Mouse (Mus musculus) frontal cortex, postnatal 36 days (tissue): Measurements from ENCODE around the gene Car5a.

ENCODE experiments used
- DNase-seq, 2 experiments: peaks; one replicate each; pipeline ENCODE4 v3.0.0; 2022; ENCODE audit warnings: low spot score in 2 of 2

Gene Car5a

DNA sequence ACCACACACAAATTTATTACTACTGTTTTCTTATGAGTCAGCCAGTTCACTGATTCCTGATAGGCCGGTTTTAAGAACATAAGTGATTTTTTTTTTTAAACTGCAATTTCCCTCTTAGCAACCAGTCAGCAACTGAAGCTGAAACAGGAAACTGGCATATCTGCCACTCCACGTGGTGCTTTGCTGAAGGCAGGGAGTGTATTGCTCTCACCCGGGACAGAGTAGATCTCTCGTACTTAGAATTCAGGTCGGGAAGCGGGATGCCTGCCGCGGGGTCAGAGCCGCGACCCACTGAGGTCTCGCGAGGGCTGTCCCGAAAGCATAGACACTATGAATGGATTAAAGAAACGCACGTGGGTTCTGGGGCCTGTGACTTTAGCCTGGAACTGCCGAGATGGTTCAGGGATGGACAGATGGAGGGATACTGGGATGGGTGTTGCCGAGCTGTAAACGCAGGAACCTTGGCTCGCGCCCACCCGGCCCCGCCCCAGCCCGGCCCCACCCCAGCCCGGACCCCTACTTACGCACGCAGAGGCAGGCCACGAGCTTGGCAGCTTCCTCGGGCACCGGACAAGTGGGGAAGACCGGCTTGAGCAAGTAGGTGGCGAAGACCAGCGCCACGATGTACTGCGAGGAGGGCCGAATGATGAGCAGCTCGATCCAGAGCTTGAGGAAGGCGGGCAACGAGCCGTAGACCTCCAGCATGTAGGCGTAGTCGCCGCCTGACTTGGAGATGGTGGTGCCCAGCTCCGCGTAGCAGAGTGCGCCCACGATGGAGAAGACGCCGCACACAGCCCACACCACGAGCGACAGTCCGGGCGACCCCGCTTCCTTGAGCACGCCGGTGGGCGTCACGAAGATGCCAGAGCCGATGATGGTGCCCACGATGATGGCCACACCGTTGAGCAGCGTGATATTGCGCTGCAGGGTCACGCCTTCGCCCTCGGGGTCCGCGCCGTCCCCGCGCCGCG lies 37.9 kb downstream of the Car5a start:
- peak in 1 of 2 experiments; percentile 42 for DNase-seq

DNA sequence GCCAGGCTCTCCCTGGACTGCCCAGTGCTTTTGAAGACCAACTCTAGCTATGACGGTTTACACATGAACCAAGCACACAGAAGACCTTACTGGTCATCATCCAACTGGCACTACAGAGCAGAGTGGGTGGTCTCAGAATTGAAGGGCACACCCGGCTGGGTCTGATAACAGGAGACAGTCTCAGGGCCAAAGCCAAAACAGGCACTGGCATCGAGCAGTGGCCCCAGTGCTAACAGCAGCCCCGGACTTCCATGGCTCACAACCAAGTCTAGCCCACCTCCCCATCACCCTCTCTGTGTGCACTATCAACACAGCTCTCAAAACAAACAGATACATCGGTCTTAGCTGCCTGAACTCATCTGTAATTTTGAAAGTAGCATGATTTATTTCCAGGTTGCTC lies 38.8 kb downstream of the Car5a start:
- no peak for DNase-seq

DNA sequence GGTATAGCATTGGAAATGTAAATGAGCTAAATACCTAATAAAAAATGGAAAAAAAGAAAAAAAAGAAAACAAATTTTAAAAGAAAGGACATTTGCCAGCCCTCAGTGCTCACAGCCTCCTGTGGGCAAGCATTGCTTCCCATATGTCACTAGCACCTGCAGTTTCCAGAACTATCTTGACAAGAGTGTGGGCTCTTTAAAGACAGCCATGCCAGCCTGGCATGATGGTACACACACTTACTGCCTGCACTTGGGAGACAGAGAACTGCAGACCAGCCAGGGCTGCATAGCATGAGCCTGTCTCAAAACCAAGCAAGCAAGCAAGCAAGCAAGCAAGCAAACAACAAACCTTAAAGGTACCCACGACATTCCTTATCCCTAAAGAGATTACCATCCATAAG lies 39.3 kb downstream of the Car5a start:
- no peak for DNase-seq

DNA sequence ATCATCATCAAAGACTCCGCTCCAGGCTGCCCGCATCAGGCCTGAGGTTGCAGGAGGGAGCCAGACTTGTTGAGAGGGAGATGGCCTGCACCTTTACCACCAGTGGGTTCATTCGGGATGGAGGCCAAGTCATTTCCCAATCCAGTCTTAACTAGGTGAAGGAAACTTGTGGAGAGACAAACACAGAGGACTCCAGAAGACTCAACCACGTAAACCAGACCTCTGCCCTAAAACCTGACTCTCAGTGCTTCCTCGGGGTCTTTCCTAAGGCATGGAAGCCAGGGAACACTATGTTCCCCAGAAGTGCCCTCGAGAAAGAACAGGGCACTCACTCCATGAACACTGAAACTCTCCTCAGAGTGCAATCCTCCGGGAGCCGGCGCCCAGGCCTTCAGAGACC lies 39.7 kb downstream of the Car5a start:
- no peak for DNase-seq

DNA sequence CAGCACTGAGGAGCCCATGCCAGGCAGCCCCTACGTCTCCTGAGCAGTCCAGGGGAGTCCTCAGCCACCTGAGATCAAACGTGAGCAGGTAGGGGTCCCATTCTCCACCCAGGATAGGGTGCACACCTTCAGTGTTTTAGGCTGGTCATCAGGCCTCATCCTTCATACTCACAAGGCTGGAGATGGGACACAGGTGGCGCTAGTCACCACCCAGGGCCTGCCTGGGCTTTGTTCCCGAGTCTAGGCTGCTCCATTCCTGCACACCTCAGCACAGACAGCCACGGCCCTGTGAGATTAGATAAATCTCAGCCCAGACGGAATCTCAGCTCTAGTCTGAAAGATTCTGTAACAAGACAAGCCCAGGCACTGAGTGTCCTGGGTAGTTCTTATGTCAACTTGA lies 40.7 kb downstream of the Car5a start:
- DNase-seq = no peak

DNA sequence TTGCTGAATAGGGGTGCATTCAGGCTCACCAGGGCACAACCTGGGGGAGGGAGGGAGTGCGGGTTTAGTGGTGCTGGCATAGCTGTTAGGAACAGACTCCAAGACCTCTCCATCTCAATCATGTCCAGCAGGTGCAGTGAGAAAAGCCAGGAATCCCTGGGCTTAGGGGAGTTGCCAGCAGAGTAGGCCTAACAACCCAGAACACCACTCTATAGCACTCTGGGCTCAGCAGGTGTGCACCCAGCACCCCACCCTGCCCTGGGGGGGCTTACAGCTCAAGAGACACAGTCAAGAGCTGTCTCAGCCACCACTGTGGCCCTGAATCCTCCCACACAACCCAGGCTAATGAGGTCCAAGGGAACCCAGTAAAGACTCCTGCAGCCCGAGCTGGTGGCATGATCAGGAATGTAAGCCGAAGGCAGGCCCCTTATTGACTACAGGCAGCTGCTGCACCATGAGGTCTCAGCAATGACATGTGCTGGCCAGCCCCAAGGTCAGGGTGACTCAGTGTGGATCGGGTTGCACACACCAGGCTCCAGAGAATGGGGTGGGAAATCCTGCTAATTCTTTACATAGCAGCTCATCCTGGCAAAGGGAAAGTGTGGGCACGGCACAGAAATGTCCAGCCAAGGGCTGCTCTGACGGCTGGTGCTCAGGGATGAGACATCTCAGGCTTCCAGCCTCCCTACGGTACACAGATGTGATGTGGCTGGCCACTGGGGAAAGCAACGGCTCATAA lies 43.0 kb downstream of the Car5a start:
- DNase-seq = no peak

DNA sequence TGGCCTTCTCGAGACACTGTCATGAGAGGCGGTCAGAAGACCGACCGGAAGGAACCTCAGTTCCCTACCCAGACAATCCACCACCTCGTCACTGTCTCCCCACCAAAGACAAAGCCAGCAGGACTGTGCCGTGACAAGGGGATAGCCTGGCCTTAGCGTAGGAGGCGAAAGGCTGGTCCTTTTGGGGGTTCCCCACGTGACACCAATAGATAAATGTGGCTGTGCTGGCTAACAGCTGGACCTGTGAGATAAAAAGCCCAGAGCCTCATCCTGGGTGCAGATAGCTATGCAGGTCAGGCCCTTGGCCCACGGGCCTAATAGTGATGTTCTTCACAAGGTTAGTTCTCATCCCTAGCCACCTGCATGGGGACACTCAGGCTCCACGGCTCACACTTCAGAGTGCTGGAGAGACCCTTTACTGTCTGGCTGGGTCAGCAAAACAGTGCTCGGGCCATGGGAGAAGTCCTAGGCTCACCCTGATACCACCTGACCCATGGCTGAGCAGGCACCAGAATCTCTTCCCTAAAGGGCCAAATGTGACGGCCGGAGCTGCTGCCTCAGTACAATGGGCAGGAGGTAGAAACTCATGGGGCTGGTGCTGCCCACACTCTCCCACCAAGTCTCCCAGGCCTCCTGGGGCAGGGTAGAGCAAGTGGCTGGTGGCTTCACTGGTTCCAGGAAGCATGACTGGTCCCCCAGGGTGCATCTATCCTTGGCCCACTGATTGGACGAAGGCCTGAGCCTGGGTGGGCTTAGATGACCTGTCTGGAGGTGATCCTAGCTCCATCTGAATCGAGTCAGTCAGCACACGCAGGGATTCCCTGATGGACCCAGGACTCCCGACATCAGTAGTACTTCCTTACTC lies 45.3 kb downstream of the Car5a start:
- no peak for DNase-seq

DNA sequence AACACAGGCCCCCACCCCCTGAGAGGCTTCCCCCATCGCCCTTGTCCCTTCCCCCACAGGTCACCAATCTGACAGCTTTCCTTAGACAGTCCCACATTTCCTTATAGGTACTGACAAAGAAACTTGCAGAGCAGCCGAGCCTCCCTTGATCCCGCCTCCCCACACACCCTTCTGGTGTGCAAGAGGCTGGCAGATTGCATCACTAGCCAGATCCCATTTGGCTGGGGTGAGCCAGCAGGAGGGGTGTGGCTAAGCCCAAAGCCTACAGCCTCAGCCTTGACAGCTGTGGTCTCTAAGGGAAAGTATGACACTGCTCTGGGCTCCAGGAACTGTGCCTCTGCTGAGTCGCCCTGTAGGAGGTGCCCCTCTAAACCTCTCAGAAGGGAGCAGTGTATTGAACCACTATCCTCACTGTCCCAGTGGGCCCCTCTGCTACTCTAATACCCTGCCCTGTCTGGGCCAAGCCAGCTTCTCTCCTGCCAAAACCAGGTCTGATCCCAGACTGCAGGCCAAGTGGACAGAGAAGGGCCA lies 46.2 kb downstream of the Car5a start:
- DNase-seq = peak; percentile 79 to 81

DNA sequence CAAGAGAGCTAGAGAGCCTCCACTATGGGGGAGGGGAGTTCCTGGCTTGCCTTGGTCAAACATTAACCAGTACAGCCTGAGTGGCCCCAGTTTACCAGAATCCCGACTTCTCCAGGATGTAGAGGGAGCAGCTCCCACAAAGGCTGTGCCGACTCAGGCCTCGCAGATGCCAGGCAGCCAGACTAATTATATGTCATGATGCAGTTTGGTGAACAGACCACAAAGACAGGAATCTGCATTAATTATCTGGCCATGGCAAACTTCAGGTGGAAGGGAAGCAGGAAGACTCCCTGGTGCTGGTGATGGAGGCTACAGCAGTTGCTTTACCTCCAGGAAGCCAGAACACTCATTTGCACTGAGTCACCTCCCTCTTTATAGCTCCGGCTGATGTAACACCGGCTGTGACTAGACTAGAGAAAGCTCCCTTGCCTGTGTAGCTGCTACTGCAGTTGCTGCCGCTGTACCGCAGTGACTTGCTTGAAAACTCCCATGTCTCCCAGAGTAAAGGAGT lies 46.8 kb downstream of the Car5a start:
- DNase-seq = peak; percentile 62 to 73

DNA sequence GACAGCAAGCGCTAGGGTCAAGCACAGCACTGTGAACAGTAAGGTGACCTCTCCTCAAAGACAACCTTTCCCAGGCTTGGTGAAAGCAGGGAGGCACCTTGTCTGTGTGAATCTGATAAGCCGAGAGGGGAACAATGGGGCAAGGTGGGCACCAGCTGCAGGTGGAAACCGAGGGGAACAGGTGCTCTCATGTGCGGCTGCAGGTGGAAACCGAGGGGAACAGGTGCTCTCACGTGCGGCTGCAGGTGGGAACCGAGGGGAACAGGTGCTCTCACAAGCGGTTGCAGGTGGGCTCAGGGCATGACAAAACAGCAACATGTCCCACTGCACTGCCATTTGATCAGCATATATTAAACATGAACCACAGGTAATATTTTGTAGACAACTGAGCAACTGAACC lies 47.5 kb downstream of the Car5a start:
- DNase-seq = no peak

DNA sequence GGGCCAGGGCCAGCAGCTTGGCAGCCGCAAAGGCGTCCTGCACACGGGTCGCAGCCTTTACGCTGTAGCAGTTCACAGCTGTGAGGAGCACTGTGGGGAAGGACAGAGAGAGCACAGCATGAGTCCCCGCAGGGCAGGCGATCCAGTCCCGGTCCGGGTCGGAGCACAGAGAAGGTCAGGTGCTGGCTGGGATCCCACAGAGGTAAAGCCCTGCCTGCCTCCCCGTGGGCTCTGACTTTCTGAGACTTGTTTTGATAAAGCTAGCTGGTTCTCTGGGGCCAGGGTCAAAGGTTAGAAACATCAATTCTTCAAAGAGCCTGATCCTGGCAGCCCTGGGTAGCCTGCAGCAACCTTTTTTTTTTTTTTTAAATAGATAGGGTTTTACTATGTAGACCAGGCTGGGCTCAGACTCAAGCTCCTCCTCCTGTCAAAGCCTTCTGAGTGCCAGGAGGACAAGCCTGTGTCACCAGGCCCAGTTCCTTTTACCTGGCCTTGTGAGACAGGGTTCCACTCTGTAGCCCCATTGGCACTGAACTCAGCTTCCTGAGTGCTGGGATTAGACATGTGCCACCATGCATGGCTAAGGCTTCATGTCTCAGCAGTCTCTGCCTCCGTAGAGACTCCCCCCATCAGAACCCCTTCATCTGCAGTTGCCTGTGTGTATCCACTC lies 48.1 kb downstream of the Car5a start:
- DNase-seq = no peak

DNA sequence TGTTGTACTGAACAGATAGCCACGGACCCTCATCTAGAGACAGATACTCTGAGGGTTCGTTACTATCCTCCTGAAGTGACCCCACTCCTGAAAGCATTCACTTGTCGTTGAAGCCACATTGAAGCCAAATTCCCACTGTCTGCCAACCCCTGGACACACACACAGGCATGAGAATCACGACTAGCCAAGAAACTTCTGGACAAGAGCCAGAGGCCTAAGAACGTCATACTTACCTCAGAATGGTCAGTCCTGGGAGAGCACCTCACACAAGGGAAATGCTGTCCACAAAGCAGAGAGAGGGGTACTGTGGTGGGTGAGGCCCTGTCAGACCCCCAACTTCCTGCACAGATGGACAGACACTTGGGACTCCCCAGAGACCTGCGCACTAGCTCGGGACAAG lies 48.8 kb downstream of the Car5a start:
- DNase-seq = no peak

DNA sequence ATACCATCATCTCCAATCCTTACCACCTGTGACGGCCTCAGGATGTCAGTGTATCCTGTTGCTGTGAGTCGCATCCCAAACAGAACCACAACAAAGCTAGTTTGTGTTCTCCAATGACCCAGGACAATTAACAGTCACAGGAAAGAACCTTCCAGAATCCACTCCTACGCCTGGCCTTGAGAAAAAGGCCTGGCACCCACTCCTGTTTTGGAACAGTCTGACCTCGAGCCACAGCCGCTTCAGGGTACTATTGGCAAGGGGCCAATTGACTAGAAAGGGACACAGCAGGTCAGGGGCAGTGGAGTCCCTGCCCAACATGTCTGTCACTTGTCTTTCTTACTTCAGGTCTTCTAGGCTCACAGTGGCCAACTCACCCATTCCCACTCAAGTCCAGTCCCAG lies 51.8 kb downstream of the Car5a start:
- DNase-seq = no peak

DNA sequence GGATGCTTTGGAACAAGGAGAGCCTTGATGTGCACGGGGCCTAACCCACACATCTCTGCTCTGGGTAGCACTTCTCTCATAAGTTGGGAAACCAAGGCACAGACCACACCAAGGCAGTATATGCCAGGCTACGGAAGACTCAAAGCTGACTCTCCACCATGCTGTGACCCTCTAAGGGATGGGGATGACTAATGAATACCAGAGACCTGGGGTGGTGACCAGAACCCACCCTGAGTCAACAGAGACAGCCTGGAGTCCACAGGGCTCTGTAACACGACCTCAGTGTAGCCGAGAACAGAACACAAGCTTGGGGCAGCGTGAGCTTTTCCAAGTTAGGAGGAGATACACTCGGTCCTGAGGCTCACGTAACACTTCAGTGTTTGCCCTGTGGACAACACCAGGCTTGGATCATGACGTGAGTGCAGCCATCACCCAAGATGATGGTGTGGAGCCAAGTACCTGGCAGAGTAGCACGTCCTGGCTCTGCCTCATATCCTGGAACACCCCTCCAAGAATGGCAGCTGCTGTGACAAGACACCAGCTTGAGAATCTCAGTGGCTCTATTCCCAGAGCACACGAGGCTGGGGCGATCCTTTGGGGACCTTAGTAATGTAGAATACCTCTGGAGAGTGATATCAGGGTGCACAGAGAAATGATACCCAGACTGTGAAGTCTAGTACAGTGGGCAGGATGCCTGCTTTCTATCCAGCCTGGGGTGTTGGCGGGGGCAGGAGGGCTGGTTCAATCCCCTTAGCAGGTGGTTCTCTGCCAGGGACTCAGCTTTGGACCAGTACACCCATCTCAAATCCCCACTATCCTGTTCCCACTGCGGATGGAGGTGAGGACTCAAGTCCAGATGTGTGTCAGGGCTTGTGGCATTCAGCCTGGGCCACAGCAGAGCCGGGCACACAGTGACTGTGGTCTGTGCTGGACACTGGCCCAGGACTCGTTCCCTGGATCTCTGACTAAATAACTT lies 54.6 kb downstream of the Car5a start:
- no peak for DNase-seq

DNA sequence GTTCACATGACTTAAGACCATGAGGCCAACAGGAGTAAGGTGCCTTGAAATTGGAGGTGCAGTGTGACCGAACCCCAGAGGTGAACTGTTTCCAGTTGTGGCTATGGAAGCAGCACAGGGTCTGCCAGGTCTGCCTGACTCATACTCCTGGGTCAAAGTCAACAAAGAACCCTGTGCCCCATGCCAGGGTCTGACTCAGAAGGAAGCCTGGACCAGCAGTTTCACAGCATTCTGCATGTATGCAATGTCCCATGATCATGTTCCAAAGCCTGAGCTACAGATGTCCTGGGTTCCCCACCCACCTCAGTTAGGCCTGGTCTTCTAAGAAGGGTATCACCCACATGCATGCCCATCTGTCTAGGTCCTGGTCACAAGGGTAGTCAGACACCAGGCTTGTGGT lies 55.4 kb downstream of the Car5a start:
- no peak for DNase-seq

DNA sequence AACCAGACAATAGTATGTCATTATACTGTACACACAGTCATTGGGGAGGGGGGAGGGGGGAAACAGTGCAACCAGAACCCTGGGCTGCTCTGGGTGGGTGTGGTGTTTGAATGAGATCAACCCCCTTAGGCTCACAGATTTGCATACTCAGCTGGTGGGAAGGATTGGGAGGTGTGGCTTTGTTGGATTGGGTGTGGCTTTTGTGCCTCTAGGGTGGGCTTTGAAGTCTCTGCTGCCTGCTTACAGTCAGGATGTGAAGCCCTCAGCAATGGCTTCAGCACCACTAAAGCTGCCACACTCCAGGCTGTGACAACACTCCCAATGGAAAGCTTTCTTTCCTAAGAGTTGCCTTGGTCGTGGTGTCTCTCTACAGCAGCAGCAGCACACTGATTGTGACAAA lies 57.2 kb downstream of the Car5a start:
- no peak for DNase-seq

DNA sequence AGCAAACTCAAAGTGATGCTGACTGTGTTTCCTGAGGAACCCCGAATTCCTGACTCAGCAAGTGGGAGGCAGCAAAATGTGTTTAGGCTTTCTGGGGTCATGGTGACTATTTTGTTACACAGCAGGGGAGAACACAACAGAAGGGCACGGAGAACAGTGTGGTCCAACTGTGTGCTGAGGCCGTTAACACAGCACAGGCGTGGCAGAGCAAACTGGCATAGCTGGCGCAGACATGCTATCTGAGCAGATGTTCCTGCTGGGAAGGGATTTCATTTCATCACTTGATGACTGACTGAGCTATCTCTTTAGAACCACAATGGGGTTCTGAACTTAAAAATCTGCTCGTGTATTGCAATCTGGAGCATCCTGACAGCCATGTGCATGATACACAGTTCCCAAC lies 59.3 kb downstream of the Car5a start:
- no peak for DNase-seq

DNA sequence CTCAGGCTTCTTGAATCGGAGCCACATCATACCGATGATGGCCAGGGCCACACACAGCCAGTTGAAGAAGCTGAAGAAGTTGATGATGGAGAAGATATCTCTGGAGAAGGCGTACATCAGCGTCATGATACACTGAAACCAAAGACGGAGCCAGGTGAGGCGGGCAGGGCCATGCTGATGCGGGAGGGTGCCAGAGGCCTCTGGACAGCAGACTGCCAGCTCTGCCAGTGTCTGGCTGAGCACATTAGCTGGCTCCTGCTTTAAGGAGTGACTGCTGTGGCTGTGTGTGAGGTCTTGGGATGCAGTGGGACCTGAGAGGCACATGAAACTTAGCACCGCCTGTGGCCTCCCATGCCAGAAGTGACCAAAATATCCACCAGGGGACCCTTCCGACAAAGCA lies 59.7 kb downstream of the Car5a start:
- no peak for DNase-seq

DNA sequence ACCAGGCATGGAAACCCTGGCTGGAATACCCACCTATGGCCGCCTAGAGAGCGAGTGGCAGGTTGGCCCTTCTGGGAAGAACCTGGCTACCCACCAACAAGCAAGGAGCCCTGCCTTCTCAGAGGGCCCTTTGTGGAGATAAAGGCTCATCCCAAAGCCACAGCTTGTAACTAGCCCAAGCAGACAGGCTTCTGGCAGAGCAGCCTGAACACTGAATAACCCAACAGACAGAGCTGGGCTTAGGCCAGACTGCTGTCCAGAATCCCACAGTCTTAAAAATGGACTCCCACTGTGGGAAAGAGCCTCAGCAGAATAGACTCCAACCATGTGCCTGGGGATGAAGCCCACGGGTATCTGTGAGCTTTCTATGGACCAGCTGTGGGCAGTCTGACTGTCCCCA lies 60.5 kb downstream of the Car5a start:
- DNase-seq = no peak

DNA sequence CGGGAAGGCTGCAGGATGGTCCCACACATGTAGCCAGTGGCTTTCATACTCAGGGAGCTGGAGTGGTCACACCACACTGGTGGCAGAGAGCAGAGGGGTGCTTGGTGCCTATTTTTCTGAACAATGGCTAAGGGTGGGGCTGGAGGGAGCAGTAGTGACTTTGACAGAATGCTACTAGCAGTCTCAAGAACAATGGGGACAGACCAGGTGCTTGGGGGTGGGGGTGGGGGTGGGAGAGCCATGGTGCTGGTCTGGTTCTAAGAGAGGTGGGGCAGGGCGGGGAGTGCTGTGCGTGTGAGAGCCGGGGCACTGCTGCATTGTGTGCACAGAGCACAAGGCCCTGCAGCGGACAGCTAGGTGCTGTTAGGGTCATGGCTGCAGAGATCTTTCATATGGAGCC lies 62.8 kb downstream of the Car5a start:
- no peak for DNase-seq
